19 mouse cellular contexts compared by ENCODE assay signal in genomic region chr13:108357362-108357761, GRCm38 (mm10). TPM values are rescaled to one million over a fixed set of nuclear protein-coding genes. Genes with fewer than 3 reads are reported as not detected.
DNase-seq lines count a peak whose midpoint lies in the region; ATAC-seq and TF ChIP-seq lines count a peak whose summit lies in the region.
"Had no signal": no experiment of that assay in that cellular context is flagged by ENCODE, and none has a peak within 500 bp of the region (broad histone marks: within the 10 kb centered on the region; RNA-seq: fewer than 3 reads in every experiment).

No protein-coding gene starts in this region.

- no peaks in the 10 kb centered on the region for H3K36me3 ChIP-seq in heart, embryonic 10.5 days
- H3K36me3 ChIP-seq in midbrain, embryonic 11.5 days (ENCODE audit: control insufficient read depth, insufficient read depth, low read length): no peaks in the 10 kb centered on the region
- no peaks in the 10 kb centered on the region for H3K36me3 ChIP-seq in midbrain, postnatal 0 days (ENCODE audit: insufficient read depth, low read length)
- H3K36me3 ChIP-seq: embryonic facial prominence, embryonic 12.5 days; forebrain, embryonic 12.5 days; hindbrain, embryonic 15.5 days had no signal

- peak; percentile 59 for DNase-seq in heart, embryonic 10.5 days (ENCODE audit: low spot score)
- no peak for DNase-seq in heart, postnatal 4 days
- DNase-seq in midbrain, embryonic 11.5 days (ENCODE audit: low spot score, missing footprints): no peak
- no peak for DNase-seq in midbrain, postnatal 0 days (ENCODE audit: low spot score)
- DNase-seq in R1 (ENCODE audit: low read depth, low spot score): peak; percentile 27
- DNase-seq in natural killer cell, adult 2 months (ENCODE audit: low spot score in 2 of 2): no peak
- DNase-seq: adrenal gland, adult 8-10 months; adrenal gland, postnatal 36 days; cerebellum, adult 11 months; cerebellum, adult 8-10 months; cerebellum, postnatal 14 days; forebrain, postnatal 0 days; gastrocnemius, postnatal 14 days; heart, postnatal 10 days had no signal

- ATAC-seq in midbrain, embryonic 11.5 days (ENCODE audit: low FRiP score): 0 out of 2 replicates have a peak, but pooled peaks have one; percentile 38
- no peak for ATAC-seq in midbrain, postnatal 0 days (ENCODE audit: low FRiP score)
- ATAC-seq: forebrain, postnatal 0 days had no signal

- no peaks in the 10 kb centered on the region for H3K27me3 ChIP-seq in heart, embryonic 10.5 days (ENCODE audit: insufficient read depth, poor library complexity, severe bottlenecking)
- no peaks in the 10 kb centered on the region for H3K27me3 ChIP-seq in midbrain, embryonic 11.5 days (ENCODE audit: control insufficient read depth, insufficient read depth, low read length)
- no peaks in the 10 kb centered on the region for H3K27me3 ChIP-seq in midbrain, postnatal 0 days (ENCODE audit: insufficient read depth, low read length)
- H3K27me3 ChIP-seq: CH12.LX; embryonic facial prominence, embryonic 12.5 days; forebrain, embryonic 12.5 days; hindbrain, embryonic 15.5 days had no signal

- H3K4me1 ChIP-seq in heart, embryonic 10.5 days: peaks cover 3% of the 10 kb centered on the region; the same call in 1 of the 2 replicates
- H3K4me1 ChIP-seq in midbrain, embryonic 11.5 days (ENCODE audit: control insufficient read depth, insufficient read depth, low read length): no peaks in the 10 kb centered on the region
- no peaks in the 10 kb centered on the region for H3K4me1 ChIP-seq in midbrain, postnatal 0 days (ENCODE audit: insufficient read depth, low read length)
- H3K4me1 ChIP-seq: embryonic facial prominence, embryonic 12.5 days had no signal

- no peak for TF ChIP-seq CTCF in midbrain, postnatal 0 days (IDR thresholded peaks at IDR 0.05)

- no peak overlapping the region for H3K27ac ChIP-seq in heart, embryonic 10.5 days
- H3K27ac ChIP-seq in midbrain, embryonic 11.5 days (ENCODE audit: low read depth, low read length): no peak overlapping the region
- H3K27ac ChIP-seq in midbrain, postnatal 0 days (ENCODE audit: low read depth, low read length): no peak overlapping the region
- H3K27ac ChIP-seq: embryonic facial prominence, embryonic 12.5 days; forebrain, embryonic 12.5 days; hindbrain, embryonic 15.5 days had no signal

- 73% methylated on average over 10 of the region's 10 CpGs for WGBS in heart, embryonic 10.5 days
- WGBS in midbrain, embryonic 11.5 days: 31% methylated on average over 10 of the region's 10 CpGs
- 15% methylated on average over 10 of the region's 10 CpGs for WGBS in midbrain, postnatal 0 days

- H3K4me3 ChIP-seq in heart, embryonic 10.5 days: no peak overlapping the region
- no peak overlapping the region for H3K4me3 ChIP-seq in midbrain, embryonic 11.5 days (ENCODE audit: low read depth, low read length)
- no peak overlapping the region for H3K4me3 ChIP-seq in midbrain, postnatal 0 days (ENCODE audit: low read depth, low read length)
- H3K4me3 ChIP-seq: embryonic facial prominence, embryonic 12.5 days; forebrain, embryonic 12.5 days; hindbrain, embryonic 15.5 days had no signal

- H3K9ac ChIP-seq in midbrain, embryonic 11.5 days (ENCODE audit: low read length): no peak overlapping the region
- no peak overlapping the region for H3K9ac ChIP-seq in midbrain, postnatal 0 days (replicated peaks; ENCODE audit: low read length, poor library complexity, severe bottlenecking)
- H3K9ac ChIP-seq: embryonic facial prominence, embryonic 12.5 days; forebrain, embryonic 12.5 days; forebrain, postnatal 0 days; hindbrain, embryonic 15.5 days had no signal

- H3K9me3 ChIP-seq in heart, embryonic 10.5 days: no peaks in the 10 kb centered on the region
- no peaks in the 10 kb centered on the region for H3K9me3 ChIP-seq in midbrain, embryonic 11.5 days (ENCODE audit: control insufficient read depth, low read length)
- no peaks in the 10 kb centered on the region for H3K9me3 ChIP-seq in midbrain, postnatal 0 days (ENCODE audit: low read length)
- H3K9me3 ChIP-seq: embryonic facial prominence, embryonic 12.5 days; forebrain, embryonic 12.5 days; hindbrain, embryonic 15.5 days had no signal

- no peak overlapping the region for H3K4me2 ChIP-seq in midbrain, embryonic 11.5 days
- no peak overlapping the region for H3K4me2 ChIP-seq in midbrain, postnatal 0 days (ENCODE audit: low read depth, low read length, poor library complexity, severe bottlenecking)
- H3K4me2 ChIP-seq: embryonic facial prominence, embryonic 12.5 days; forebrain, embryonic 12.5 days; hindbrain, embryonic 15.5 days had no signal

RNA-seq across cellular contexts. Expression of gene Depdc1b, which starts 41.2 kb away (rescaled TPM):
- polyA plus RNA-seq in heart, embryonic 10.5 days (2016; fragmentation: Nextera tagmentation; extraction: Ambion mirVana): 6.5 and 10.0 TPM in 2 replicates
- 1 to 10 TPM; 4.7 to 8.2 TPM for total RNA-seq in heart, postnatal 4 days (2021)
- 16.8 and 17.3 TPM in 2 replicates for polyA plus RNA-seq in midbrain, embryonic 11.5 days (2014; fragmentation: Nextera tagmentation; extraction: Ambion mirVana)
- 1.0 and 3.9 TPM in 2 replicates for total RNA-seq in midbrain, postnatal 0 days (2014; rRNA removed)
- 0.44 and 0.64 TPM in 2 replicates for polyA plus RNA-seq in midbrain, postnatal 0 days (2015; fragmentation: Nextera tagmentation; extraction: Ambion mirVana)
- total RNA-seq: gastrocnemius, adult 18-20 months had no signal

Comparison
In these comparisons a context has a peak if more than half of its experiments do, and no peak if none do; other contexts are left out.
1. DNase-seq: peak in heart, embryonic 10.5 days (single experiment) and R1 (single experiment); none in heart, postnatal 4 days (single experiment), midbrain, embryonic 11.5 days (single experiment), midbrain, postnatal 0 days (single experiment) and natural killer cell, adult 2 months (0 of 2).